Mouse (Mus musculus) lung, adult 2 months (tissue): ENCODE measurements around the gene Egln3.

Experiments
- CTCF ChIP-seq: fragments of 200-500 bp; IDR thresholded peaks from 2 replicates; pipeline ENCODE4 v1.5.1; 2011; ENCODE audit warnings: mild to moderate bottlenecking, low read length, control low read depth; ENCODE audit not compliant: insufficient read depth
- POLR2A ChIP-seq: fragments of 200-500 bp; IDR thresholded peaks from 2 replicates; pipeline ENCODE4 v1.6.1; 2011; ENCODE audit warnings: low read depth, mild to moderate bottlenecking, control low read depth, low read length, borderline replicate concordance; ENCODE audit errors: extremely low read depth

DNA sequence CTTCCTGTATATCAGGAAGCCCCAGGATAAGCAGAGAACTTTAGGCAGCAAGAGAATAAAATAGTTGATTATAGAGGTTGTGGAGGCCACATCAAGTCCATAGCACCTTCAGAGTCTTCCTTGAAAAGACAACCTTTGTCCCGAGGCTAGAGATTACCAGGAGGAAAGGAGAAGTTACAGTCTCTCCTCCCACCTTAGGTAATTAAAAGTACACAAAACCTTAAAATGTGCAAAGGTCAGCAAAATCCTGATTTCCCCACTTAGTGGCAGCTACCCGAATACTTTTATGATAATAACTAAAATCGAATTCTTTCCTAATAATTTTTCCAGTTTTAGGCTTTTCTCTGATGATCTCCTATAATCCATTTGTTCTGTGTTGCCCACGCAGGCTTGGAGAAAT lies 10.2 kb upstream of the Egln3 start:
- TF ChIP-seq CTCF, result no peak
- no peak for TF ChIP-seq POLR2A
